Mouse (Mus musculus): ENCODE results near the gene Prr15.

DNA sequence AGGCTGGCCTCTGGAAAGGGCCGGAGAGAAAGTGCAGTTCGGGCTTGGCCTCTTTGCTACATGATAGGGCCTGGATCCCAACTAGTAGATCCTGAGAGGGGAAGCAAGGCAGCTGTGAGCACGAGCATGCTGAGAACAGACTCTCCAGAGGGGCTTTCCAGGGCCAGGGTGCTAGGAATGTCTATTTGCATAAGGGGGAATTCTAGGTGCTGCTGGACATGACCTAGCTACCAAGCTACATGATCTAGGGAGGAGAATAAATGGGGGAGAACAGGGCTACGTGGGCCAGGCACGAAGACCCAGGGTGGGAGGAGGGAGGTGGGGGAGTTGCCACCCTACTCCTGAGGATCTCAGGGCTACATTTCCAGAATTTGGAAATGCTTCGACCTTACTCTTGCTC, 30.0 kb downstream of the Prr15 start:
- TF ChIP-seq CTCF (IDR thresholded peaks at IDR 0.05; ENCODE audit: low read depth, low read length) (no peak), POLR2A (IDR thresholded peaks at IDR 0.05; ENCODE audit: extremely low read depth, insufficient read depth, low read length) (no peak)
